Mouse (Mus musculus): Measurements from ENCODE around the gene Slc20a1.

Gene Slc20a1

DNA sequence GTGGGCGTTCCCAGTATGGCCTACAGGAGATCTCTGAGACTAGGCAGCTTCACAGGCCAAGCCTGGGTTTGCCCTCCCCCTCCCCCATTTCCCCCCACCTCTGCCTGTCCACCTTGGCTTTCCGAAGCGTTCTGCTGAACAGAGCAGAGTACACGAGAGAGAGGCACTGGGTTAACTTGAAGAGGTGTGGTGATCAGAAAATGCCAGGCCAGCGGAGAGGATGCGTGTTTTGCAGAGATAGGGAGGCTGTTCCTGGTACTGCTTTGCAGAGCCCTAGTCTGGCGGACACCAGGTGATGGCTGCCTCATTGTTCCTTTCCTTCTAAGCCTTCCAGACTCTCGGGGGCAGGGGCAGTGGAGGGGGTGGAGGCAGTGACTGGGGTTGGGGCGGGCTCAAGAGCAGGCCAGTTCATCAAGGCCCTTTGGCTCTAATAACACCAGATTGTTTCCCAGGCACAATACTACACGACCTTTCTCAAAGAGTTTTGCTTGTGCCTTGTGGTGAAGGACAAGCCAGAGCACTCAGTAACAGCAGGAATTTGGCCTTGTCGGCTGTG lies 27.8 kb downstream of the Slc20a1 start:
- in situ Hi-C loops (cut with MboI, MseI) = no loop called here

DNA sequence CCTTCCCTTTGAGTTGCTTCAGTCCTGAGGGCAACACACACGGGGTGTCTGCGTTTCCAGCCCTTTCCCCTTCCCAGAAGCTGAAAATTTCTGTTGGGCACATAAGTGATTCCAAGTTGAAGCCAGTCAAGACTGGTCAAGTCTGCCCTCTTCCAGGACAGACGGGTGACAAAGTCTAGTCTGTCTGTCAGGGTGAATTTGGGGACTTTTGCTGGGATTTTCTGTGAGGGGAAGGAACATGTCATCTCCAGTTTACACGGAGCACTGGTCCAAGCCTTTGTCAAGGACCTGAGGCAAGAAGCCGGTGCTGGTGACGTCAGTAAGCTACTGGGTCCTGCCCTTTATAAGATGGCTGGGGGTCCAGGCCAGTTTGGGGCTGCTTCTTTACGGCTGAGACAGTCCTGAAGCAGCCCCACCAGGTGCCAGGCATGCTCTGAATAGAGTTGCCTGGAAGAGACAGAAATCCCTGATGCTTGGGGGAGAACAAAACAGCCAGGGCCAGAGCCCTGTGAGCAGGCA lies 28.5 kb downstream of the Slc20a1 start:
- in situ Hi-C loops (cut with MboI, MseI) = no loop called here

DNA sequence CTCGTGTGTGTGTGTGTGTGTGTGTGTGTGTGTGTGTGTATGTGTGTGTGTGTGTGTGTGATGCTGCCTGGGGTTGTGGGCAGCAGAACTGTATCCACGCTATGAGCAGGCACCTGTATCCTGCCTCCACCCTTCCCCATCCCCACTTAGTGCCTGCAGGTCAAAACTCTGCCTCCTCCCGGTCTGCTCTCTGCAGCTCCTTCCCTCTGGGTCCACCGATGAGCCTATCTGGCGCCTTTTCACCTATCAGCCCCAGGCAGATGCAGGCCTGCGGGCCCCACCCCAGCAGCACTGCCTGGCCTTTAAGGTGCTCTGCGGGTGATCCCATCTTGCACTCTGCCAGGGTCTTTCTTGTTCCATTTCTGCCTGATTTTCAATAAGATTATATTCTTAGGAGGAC lies 29.1 kb downstream of the Slc20a1 start:
- in situ Hi-C loops (cut with MboI, MseI) = no loop called here

DNA sequence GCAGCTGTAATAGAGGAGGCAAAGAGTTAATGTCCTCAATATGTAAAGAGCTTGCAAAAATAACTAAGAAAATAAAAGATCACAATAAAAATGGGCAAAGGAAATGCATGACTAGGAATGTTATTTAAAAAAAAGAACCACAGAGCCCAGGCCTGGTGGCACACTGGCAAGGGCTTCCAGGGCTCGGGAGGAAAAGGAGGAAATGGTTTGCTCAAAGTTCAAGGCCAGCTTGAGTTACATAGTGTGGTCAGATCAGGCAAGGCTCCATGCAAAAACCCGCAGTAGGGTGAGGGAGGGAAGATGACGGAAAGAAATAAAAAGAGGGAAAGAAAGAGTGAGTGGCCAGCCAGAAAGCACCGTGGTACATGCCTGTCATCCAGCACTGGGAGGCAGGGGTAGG lies 30.0 kb downstream of the Slc20a1 start:
- in situ Hi-C loops (cut with MboI, MseI) = no loop called here

DNA sequence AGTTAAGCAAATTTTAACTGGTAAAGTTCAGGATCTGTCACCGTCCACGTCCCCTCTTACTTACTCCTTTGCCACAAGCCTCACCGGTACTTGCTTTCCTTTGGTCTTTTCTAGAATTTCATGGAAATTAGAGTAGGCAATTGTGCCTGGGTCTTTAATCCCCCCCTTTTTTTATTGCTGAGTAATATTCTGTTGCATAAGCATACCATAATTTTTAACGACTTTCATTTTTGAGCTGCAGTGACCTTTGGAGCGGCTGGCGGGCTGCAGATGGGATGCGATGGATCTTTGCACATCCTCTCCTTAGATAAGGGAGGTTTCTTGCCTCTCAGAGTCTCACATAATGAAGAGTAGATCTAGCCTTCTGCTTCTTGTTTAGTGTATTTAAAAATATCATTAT lies 30.8 kb downstream of the Slc20a1 start:
- in situ Hi-C loops (cut with MboI, MseI) = no loop called here

DNA sequence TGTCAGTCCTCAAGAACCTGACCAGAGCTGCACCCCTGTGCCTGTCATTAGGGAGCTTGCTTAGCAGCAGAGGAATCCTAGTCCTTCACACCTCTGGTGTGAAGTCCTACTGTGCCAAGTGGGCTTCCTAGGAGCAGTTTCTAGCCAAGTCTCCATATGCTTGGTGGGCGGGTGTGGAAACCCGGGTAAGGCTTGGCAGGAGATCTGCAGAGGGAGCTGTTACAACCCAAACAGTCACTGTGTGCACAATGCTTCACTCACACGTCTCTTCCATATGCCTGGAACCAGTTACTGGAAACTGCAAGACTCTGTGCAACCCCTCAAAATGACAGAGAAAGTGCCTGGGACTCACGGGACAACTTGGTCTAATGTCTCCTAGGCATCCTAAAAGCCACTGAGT lies 33.5 kb downstream of the Slc20a1 start:
- in situ Hi-C loops (cut with MboI, MseI) = no loop called here

DNA sequence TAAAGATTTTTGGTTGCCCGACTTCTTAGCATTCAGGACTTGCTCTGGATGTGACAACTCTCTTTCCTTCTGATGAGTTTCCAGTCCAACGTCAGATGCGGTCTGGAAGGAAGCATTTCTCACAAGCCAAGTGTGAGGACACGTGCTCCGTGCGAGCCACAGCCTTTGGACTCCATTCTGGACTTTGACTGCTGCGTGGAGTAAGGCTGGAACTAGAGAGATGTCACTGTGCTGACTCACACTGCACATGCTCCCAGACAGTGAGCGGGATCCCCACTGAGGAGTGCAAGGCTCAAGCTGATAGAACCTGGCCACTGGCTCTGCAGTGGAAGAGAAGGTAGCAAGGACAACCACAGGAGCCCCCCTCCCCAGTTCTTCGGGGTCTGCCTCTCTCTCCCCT lies 33.9 kb downstream of the Slc20a1 start:
- in situ Hi-C loops (cut with MboI, MseI) = no loop called here

DNA sequence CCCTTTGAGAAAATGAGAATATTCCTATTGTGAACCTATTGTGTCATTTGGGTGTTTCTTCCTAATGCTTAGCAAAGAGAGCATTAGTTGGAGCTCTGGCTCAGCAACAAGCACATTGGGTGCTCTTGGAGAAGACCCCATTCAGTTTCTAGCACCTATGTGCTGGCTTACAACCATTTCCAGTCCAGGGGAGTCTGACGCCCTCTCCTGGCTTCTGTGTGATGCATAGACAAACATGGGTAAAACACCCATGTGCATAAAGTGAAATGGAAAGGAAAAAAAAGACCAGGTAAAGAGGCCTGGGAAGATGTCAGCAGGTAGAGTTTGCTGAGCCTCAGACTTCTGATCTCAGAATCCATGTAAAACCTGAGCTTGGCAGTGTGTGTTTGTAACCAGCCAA lies 34.7 kb downstream of the Slc20a1 start:
- in situ Hi-C loops (cut with MboI, MseI) = no loop called here

DNA sequence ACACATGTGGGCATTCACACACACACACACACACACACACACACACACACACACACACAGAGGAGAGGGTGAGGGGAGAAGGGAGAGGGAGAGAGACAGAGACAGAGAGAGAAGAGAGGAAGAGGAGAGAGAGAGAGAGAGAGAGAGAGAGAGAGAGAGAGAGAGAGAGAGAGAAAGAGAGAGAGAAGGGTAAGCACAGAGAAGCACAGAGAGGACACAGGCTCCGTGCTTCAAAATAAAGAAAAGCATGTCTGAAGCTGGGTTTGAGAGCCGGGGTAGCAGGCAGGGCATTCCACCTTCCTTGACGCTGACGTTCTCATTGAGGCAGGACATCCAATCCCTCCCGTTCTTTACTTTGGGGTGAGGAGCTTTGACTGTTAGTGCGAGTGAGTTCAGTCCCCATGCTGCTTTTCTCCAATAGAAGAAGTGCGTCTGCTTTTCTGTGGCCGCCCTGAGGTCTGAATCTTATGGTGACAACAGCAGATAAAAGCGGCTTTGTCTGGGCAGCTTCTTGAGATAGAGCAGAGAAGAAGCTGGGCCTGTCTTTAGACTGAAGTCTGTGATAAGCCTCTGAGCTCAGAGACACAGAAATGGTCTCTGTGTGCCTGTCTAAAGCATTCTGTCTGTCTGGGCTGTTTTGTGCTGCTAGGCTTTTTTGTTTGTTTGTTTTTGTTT lies 35.4 kb downstream of the Slc20a1 start:
- in situ Hi-C loops (cut with MboI, MseI) = no loop called here

DNA sequence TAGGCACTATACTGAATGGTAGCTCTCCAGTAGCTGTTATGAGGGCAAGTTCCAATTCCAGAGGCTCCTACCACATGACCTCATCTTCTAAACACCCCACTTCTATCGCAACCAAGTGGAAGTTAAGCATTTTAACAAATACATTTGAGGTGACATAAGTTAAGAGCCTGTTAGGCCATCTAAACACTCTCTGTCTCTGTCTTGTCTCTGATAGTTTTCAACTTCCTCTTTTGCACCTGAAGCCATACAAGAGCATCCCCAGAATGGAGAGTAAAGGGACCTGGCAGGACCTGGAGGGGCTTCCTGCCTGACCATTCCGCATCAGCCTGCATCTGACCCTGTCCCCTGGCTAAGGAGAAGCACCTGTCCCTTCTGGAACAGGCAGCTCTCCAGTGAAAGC lies 36.2 kb downstream of the Slc20a1 start:
- in situ Hi-C loops (cut with MboI, MseI) = no loop called here

DNA sequence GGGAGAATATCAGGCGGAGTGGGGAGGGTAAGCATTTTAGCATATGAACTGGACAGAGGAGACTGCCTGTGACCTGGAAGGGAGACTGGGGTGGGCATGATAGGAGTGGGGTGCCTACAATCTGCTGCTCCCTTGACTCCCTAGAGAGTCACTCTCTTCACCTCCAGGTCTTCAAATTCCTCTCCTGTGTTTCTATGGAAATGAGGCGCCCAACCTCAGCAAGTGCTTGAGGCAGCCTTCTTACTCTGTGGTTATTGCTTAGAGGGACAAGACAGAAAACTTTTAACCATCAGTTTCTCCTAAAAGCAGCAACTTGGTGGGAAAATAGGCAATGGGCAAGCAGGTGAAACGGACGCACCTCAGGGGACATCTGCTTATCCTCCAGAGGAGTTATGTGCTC lies 38.0 kb downstream of the Slc20a1 start:
- in situ Hi-C loops (cut with MboI, MseI) = no loop called here

DNA sequence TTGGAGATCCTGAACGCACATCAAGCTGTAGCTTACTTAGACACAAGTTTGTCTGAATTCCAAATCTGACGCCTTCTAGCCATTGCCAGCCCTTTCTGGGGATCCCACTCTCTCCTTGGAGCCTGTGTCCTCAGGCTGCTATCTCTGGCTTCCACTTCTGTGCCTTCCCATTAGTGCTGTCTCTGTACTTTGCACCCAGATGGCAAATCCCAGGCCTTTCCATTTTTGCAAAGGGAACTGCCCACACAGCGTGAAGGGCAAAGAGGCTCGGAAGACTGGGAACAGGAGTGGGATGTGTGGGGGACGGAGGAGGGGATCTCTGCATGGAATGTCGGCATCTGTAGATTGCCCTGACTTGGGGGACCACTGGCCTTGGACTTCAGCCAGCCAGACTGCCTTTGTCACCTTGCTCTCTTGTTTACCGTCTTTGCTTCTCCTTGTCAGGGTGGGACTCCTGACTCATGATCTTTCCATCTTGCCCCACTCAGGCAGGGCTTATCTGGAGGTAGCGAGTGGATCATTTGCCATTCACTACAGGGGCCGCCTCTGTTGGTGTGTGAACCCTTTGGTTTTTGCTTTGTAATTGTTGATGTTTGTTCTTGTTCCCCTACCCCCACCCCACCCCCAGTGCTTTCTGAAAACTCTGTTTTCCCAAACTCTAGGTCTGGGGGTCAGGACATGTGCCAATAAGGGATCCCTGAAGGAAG lies 42.3 kb downstream of the Slc20a1 start:
- in situ Hi-C loops (cut with MboI, MseI) = no loop called here

DNA sequence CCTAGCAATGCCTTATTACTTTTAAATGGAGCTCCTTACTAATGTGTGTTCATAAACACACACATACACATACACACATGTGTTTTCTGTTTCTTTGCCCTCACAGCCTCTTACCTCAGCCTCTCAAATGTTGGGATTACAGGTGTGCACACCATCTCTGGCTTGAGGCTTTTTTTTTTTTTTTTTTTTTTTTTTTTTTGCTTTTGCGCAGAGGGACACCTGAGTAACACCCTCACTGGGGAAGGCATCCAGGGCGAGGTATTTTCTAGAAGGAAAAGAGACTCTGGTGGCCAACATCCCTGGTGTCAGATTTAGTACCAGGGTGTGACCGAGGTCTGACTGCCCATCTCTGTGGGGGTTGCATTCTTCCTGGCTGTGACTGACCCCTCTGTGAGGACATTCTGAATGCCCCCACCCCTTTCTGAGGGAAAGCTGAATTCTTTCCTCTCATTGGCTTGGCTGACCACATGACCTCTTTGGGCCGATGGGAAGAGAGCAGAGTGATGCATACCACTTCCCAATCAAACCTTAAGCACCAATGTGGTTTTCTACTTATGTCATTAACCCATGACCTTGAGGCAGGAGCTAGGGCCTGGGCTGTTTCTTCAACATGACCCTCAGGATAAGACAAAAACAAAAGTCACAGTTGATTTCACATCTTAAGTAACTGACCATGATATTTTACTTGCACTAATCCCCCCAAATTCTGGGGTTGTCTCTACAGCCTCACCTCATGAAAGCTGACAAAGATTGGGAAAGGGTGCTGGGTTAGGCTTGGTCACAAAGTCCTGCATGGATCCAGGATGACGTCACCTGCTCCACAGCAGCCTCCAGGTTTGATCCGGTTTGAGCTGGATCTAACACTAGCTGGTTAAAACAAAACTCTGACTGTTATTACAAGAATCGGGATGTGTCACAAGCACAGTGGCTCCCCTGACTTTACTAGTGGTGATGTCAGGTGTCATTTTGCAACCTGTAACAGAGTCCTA lies 43.6 kb downstream of the Slc20a1 start:
- in situ Hi-C loops (cut with MboI, MseI) = no loop called here

DNA sequence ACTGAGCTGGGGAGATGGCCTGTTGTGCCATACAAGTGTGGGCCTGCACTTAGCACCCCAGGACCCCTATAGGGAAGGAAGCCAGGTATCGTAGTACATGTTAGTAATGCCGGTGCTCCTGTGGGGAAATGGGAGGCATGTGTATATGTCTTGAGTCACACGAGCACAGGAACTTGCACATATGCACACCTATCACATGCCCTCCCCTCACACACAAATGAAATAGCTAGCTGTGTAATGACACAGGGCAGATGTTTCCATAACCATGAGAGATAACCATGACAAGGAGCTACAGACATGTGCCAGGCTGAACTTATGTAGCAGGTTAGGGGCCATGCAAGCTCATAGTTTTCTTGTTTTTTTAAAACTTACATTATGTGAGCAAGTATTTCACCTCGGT lies 44.4 kb downstream of the Slc20a1 start:
- in situ Hi-C loops (cut with MboI, MseI) = no loop called here

DNA sequence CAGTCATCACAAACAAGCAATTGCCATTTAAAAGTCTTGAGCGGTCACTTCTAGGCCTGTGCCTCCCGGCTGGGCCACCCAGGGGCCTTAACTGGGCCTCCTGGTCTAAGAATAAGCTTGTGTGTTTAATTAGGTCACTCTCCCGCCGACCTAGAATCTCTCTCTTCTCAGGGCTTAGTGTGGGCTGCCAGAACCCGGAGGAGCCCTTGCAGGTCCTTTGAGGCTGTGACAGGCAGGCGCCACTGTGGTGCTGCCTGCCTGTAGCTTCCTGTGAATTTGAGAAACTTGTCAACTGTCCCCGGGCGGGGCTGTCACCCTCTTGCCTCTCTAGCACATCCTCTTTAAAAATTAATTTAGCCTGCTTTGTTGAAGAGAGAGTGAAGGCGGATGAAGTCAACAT lies 45.2 kb downstream of the Slc20a1 start:
- in situ Hi-C loops (cut with MboI, MseI) = no loop called here

DNA sequence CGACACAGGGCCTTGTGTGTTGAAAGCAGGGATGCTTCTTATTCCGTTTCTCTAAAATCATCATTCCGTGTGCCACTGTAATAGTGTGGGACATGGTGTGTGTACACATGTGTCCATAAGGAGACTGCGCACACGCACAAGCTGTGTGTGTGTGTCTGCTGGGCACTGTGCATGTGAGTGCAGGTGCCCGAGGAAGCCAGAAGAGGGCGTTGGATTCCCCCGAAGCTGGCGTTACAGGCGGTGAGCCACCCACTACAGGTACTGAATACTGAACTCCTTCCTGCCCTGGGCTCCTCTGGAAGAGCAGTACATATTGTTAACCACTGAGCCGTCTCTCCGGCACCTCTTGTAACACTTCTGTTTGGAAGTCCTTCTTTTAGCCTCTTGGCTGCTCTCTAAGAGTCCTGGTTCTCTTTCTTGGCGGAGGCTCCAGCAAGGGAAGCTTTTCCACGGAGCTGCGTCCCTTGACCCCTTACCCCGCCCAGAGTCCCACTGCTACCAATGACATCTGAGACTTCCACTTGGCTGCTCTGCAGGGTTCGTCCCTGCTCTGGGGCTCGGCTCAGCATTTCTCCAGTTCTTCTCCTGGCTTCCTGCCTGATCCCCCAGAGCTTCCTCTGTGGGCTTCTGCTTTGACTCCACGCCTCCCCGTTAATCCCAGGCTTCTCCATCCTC lies 46.0 kb downstream of the Slc20a1 start:
- in situ Hi-C loops (cut with MboI, MseI) = no loop called here

DNA sequence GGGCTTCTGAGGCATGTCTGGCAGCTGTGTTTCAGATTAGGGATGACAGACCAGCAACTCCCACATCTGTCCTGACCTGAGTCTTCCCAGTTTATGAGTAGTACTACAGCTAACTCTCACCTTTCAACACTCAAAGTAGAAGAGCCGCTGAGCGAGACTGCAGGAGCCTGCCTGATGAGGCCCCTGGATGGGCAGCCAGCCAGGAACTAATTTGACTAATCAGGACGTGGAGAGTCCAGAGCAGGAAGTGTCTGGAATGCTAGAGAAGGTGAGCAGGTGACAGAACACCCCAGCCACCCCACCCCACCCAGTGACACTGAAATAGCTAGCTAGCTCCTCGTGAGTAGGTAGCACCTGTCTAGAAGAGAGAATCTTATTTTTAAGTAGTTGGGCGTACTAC lies 47.1 kb downstream of the Slc20a1 start:
- in situ Hi-C loops (cut with MboI, MseI) = no loop called here

DNA sequence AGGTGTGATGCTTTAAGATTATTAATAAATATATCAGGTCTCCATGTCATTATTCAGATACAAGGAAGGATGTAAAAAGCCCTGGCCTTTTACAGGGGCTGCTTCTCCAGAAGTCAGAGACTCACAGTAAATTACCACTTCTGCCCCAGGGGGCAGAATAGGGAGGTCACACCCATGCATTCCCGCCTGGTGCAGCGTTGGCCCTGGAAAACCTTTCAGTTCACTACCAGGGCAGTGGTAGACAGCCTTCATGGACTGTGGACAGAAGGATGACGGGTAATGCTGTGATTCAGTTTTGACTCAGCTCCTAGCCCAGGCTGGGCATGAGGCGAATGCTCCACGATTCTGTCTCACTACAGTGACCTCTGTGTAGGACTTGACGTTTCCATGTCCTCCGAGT lies 47.9 kb downstream of the Slc20a1 start:
- in situ Hi-C loops (cut with MboI, MseI) = no loop called here

DNA sequence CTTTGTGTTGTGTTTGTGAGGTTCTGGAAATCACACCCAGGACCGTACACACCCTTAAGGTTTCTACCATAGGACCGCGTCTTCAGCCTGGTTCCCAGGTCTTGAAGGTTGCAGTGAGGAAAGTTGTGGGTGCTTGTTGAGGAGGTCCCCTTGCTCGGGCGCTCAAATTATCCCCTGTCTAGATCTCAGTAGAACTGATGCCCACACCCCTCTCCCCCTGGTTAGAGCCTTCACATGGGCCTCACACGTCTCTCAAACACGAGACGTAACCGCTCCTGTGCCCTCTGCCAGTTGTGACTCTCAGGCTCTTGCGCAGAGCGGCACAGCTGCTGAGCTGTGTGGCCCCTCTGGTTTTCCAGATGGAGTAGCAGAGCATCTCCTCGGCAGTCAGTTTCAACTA lies 48.4 kb downstream of the Slc20a1 start:
- in situ Hi-C loops (cut with MboI, MseI) = no loop called here

DNA sequence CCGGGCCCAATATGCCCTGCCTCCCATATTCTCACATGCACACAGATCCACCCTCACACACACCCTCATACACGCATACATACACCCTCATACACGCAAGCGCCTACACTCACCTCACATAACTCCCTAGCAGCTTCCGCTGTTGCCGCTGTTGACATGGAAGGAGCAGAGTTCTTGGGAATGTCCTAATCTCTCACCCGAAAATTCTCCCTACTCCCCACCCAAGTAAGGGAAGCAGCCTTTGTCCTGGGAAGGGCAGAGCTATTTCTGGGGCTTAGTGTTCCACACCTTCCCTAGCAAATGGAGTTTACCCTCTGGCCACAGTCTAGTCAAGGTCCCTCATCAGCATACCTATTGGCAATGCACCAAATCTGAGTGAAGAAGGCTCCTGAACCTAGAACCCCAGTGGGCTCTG lies 49.1 kb downstream of the Slc20a1 start:
- in situ Hi-C loops (cut with MboI, MseI) = no loop called here

DNA sequence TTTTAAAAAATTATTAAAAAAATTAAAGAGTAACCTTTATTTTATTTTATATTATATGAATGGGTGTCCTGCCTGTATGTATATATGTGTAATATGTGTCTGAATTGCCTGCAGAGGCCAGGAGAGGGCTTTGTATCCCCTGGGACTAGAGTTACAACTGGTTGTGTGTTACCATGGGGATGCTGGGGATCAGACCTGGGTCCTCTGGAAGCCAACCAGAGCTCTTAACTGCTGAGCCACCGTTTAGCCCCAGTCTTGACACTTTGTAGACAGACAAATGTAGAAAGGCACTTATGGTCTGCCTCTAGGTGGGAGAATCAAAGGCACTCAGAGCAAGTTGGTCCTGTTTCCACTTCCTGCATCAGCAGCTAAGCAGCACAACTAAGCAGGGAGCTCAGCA lies 50.8 kb downstream of the Slc20a1 start:
- in situ Hi-C loops (cut with MboI, MseI) = no loop called here

Data from T-helper 2 cell (primary cell).